Mouse (Mus musculus): Measurements from ENCODE around the gene Bicc1.

DNA sequence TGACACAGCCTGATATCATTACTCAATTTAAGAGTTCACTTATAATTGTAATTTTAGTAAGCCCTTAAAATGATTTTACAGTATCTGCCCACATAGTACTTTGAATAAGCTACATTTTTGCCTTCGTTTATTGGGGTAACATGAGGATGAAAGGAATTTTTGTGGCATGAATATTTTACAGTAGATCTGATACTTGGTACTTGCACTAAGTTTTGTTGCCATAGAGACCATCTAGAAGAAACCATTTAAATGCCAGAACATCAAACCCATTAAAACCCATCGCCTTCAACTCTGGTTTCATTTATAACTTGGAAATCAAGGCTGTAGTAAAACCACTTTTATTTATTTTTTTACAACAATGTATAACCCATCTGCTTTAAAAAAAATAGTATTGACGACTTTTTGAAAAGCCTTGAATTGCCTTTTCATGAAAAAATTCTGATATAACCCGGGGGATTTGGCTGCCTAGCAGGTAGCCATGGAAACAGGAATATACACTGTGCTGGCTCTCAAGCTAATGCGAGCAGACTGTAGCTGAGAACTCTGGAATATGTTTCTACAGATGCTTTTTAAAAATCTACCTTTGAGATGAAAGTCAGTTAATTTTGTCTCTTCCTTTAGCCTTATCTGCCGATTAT lies 165.9 kb downstream of the Bicc1 start:
- TF ChIP-seq CTCF (IDR thresholded peaks at IDR 0.05; ENCODE audit: control insufficient read depth, insufficient read depth, low read length) (no peak), POLR2A (IDR thresholded peaks at IDR 0.05; ENCODE audit: borderline replicate concordance, control insufficient read depth, low read depth, low read length) (no peak)
